Mouse (Mus musculus): ENCODE results near the gene Rnf151.

GRCm38 (mm10) chr17:24670246-24670844, 47.5 kb downstream of the Rnf151 start:
- TF ChIP-seq POLR2A (IDR thresholded peaks at IDR 0.05; ENCODE audit: low read depth, low read length) (no peak), CTCF (IDR thresholded peaks at IDR 0.05; ENCODE audit: extremely low read depth, insufficient read depth, insufficient read length, insufficient replicate concordance) (no peak)

All from spleen, adult 2 months (tissue).